Mouse (Mus musculus): ENCODE measurements around the gene Pipox. TPM values are rescaled to one million over a fixed set of nuclear protein-coding genes. Genes with fewer than 3 reads are reported as not detected.

The Pipox gene
- polyA plus RNA-seq, 1 experiment = 6.5 TPM

- no peaks in the 10 kb centered on the region; the same call in 1 of the 2 replicates for H3K27me3 ChIP-seq (ENCODE audit: control insufficient read depth, insufficient read depth, low read length)
- H3K27ac ChIP-seq (ENCODE audit: control insufficient read depth, insufficient read depth, low read length) = no peak overlapping the region
- H3K4me3 ChIP-seq (ENCODE audit: control insufficient read depth, insufficient read depth, low read length) = no peak overlapping the region
- no peaks in the 10 kb centered on the region for H3K4me1 ChIP-seq (replicated peaks; ENCODE audit: control insufficient read depth, insufficient read depth, low read length)
- no peaks in the 10 kb centered on the region for H3K36me3 ChIP-seq (ENCODE audit: control insufficient read depth, insufficient read depth, low read length)
- TF ChIP-seq CTCF (IDR thresholded peaks at IDR 0.05; ENCODE audit: borderline replicate concordance, control insufficient read depth, extremely low read depth, insufficient read depth, low read length, poor library complexity) (no peak), POLR2A (IDR thresholded peaks at IDR 0.05; ENCODE audit: control insufficient read depth, extremely low read depth, insufficient read depth, low read length, poor library complexity) (no peak)
- 84% methylated on average over 4 of the region's 4 CpGs for WGBS
- no peak for DNase-seq
Measured at GRCm38 (mm10) chr11:77923285-77923684, 29.4 kb upstream of the Pipox start.

GRCm38 (mm10) chr11:77917166-77917565, 23.3 kb upstream of the Pipox start:
- WGBS = 65% methylated on average over 10 of the region's 10 CpGs
- no peak for DNase-seq
- no peak for TF ChIP-seq CTCF (IDR thresholded peaks at IDR 0.05; ENCODE audit: borderline replicate concordance, control insufficient read depth, extremely low read depth, insufficient read depth, low read length, poor library complexity)
- TF ChIP-seq POLR2A (IDR thresholded peaks at IDR 0.05; ENCODE audit: control insufficient read depth, extremely low read depth, insufficient read depth, low read length, poor library complexity) = no peak
- H3K4me1 ChIP-seq (replicated peaks; ENCODE audit: control insufficient read depth, insufficient read depth, low read length) = no peaks in the 10 kb centered on the region
- H3K27me3 ChIP-seq (ENCODE audit: control insufficient read depth, insufficient read depth, low read length) = peaks cover 8% of the 10 kb centered on the region; the same call in 1 of the 2 replicates
- H3K36me3 ChIP-seq (ENCODE audit: control insufficient read depth, insufficient read depth, low read length) = no peaks in the 10 kb centered on the region
- H3K4me3 ChIP-seq (ENCODE audit: control insufficient read depth, insufficient read depth, low read length) = no peak overlapping the region
- H3K27ac ChIP-seq (ENCODE audit: control insufficient read depth, insufficient read depth, low read length) = no peak overlapping the region

GRCm38 (mm10) chr11:77916741-77917140, 22.8 kb upstream of the Pipox start:
- no peak for DNase-seq
- Histone ChIP-seq H3K27me3 (ENCODE audit: control insufficient read depth, insufficient read depth, low read length) (peaks cover 8% of the 10 kb centered on the region; the same call in 1 of the 2 replicates), H3K36me3 (ENCODE audit: control insufficient read depth, insufficient read depth, low read length) (no peaks in the 10 kb centered on the region), H3K4me1 (replicated peaks; ENCODE audit: control insufficient read depth, insufficient read depth, low read length) (no peaks in the 10 kb centered on the region), H3K27ac (ENCODE audit: control insufficient read depth, insufficient read depth, low read length) (no peak overlapping the region), H3K4me3 (ENCODE audit: control insufficient read depth, insufficient read depth, low read length) (no peak overlapping the region)
- no peak for TF ChIP-seq CTCF (IDR thresholded peaks at IDR 0.05; ENCODE audit: borderline replicate concordance, control insufficient read depth, extremely low read depth, insufficient read depth, low read length, poor library complexity)
- no peak for TF ChIP-seq POLR2A (IDR thresholded peaks at IDR 0.05; ENCODE audit: control insufficient read depth, extremely low read depth, insufficient read depth, low read length, poor library complexity)
- WGBS = 88% methylated on average over 4 of the region's 4 CpGs

GRCm38 (mm10) chr11:77914598-77915260, 20.8 kb upstream of the Pipox start:
- 7% methylated on average over 32 of the region's 32 CpGs for WGBS
- TF ChIP-seq CTCF (IDR thresholded peaks at IDR 0.05; ENCODE audit: borderline replicate concordance, control insufficient read depth, extremely low read depth, insufficient read depth, low read length, poor library complexity) = no peak
- TF ChIP-seq POLR2A (IDR thresholded peaks at IDR 0.05; ENCODE audit: control insufficient read depth, extremely low read depth, insufficient read depth, low read length, poor library complexity) = no peak
- no peak overlapping the region for H3K4me3 ChIP-seq (ENCODE audit: control insufficient read depth, insufficient read depth, low read length)
- no peak for DNase-seq
- peaks cover 8% of the 10 kb centered on the region; the same call in 1 of the 2 replicates for H3K27me3 ChIP-seq (ENCODE audit: control insufficient read depth, insufficient read depth, low read length)
- H3K4me1 ChIP-seq (replicated peaks; ENCODE audit: control insufficient read depth, insufficient read depth, low read length) = no peaks in the 10 kb centered on the region
- H3K27ac ChIP-seq (ENCODE audit: control insufficient read depth, insufficient read depth, low read length) = no peak overlapping the region
- H3K36me3 ChIP-seq (ENCODE audit: control insufficient read depth, insufficient read depth, low read length) = no peaks in the 10 kb centered on the region

- DNase-seq = no peak
Measured at GRCm38 (mm10) chr11:77913505-77913904, 19.6 kb upstream of the Pipox start.

GRCm38 (mm10) chr11:77909776-77910175, 15.9 kb upstream of the Pipox start:
- H3K27me3 ChIP-seq (ENCODE audit: control insufficient read depth, insufficient read depth, low read length) = peaks cover 7% of the 10 kb centered on the region; the same call in 1 of the 2 replicates

More at GRCm38 (mm10) chr11:77913505-77913904, 19.6 kb upstream of the Pipox start:
- H3K27me3 ChIP-seq (ENCODE audit: control insufficient read depth, insufficient read depth, low read length) = peaks cover 8% of the 10 kb centered on the region; the same call in 1 of the 2 replicates
- no peak overlapping the region for H3K27ac ChIP-seq (ENCODE audit: control insufficient read depth, insufficient read depth, low read length)
- no peak overlapping the region for H3K4me3 ChIP-seq (ENCODE audit: control insufficient read depth, insufficient read depth, low read length)
- no peaks in the 10 kb centered on the region for H3K36me3 ChIP-seq (ENCODE audit: control insufficient read depth, insufficient read depth, low read length)
- no peak for TF ChIP-seq POLR2A (IDR thresholded peaks at IDR 0.05; ENCODE audit: control insufficient read depth, extremely low read depth, insufficient read depth, low read length, poor library complexity)
- TF ChIP-seq CTCF (IDR thresholded peaks at IDR 0.05; ENCODE audit: borderline replicate concordance, control insufficient read depth, extremely low read depth, insufficient read depth, low read length, poor library complexity) = no peak
- H3K4me1 ChIP-seq (replicated peaks; ENCODE audit: control insufficient read depth, insufficient read depth, low read length) = no peaks in the 10 kb centered on the region
- WGBS = 83% methylated on average over 6 of the region's 6 CpGs

More at GRCm38 (mm10) chr11:77909776-77910175, 15.9 kb upstream of the Pipox start:
- 48% methylated on average over 6 of the region's 6 CpGs for WGBS
- DNase-seq = no peak
- Histone ChIP-seq H3K4me3 (ENCODE audit: control insufficient read depth, insufficient read depth, low read length) (no peak overlapping the region), H3K36me3 (ENCODE audit: control insufficient read depth, insufficient read depth, low read length) (no peaks in the 10 kb centered on the region), H3K27ac (ENCODE audit: control insufficient read depth, insufficient read depth, low read length) (no peak overlapping the region), H3K4me1 (replicated peaks; ENCODE audit: control insufficient read depth, insufficient read depth, low read length) (no peaks in the 10 kb centered on the region)
- TF ChIP-seq CTCF (IDR thresholded peaks at IDR 0.05; ENCODE audit: borderline replicate concordance, control insufficient read depth, extremely low read depth, insufficient read depth, low read length, poor library complexity) = no peak
- TF ChIP-seq POLR2A (IDR thresholded peaks at IDR 0.05; ENCODE audit: control insufficient read depth, extremely low read depth, insufficient read depth, low read length, poor library complexity) = no peak
